Mouse (Mus musculus) liver, embryonic 12.5 days (tissue): ENCODE results near the gene Shisa9. TPM values are rescaled to one million over a fixed set of nuclear protein-coding genes. Genes with fewer than 3 reads are reported as not detected.
A peak's percentile ranks its signal among the peaks of the same experiment; 100 is the strongest.

Experiments used
- ATAC-seq: fragments of 200-750 bp; cut with Nextera tagmentation; 2 replicates; pipeline ENCODE4 v1.8.0; 2017; ENCODE audit warnings: moderate number of reproducible peaks, mild to moderate bottlenecking, moderate library complexity
- H3K27ac ChIP-seq: fragments of 300-500 bp; sonication (generic); 2 replicates; pipeline ENCODE4 v1.5.1; 2016; ENCODE audit warnings: mild to moderate bottlenecking
- H3K27me3 ChIP-seq: fragments of 300-500 bp; sonication (generic); replicated peaks from 2 replicates; pipeline ENCODE4 v1.6.1; 2016; ENCODE audit warnings: mild to moderate bottlenecking, moderate library complexity
- H3K36me3 ChIP-seq: fragments of 300-500 bp; sonication (generic); 2 replicates; pipeline ENCODE4 v1.6.1; 2016; ENCODE audit warnings: mild to moderate bottlenecking, moderate library complexity
- H3K4me1 ChIP-seq: fragments of 300-500 bp; sonication (generic); 2 replicates; pipeline ENCODE4 v1.6.1; 2016
- H3K4me2 ChIP-seq: fragments of 300-500 bp; sonication (generic); 2 replicates; pipeline ENCODE4 v1.6.1; 2016; ENCODE audit warnings: mild to moderate bottlenecking, moderate library complexity
- H3K4me3 ChIP-seq: fragments of 300-500 bp; sonication (generic); 2 replicates; pipeline ENCODE4 v1.5.1; 2016; ENCODE audit warnings: mild to moderate bottlenecking, moderate library complexity
- H3K9ac ChIP-seq: fragments of 300-500 bp; sonication (generic); 2 replicates; pipeline ENCODE4 v1.6.1; 2016; ENCODE audit warnings: mild to moderate bottlenecking, moderate library complexity
- H3K9me3 ChIP-seq: fragments of 300-500 bp; sonication (generic); replicated peaks from 2 replicates; pipeline ENCODE4 v1.6.1; 2016; ENCODE audit warnings: mild to moderate bottlenecking, moderate library complexity
- WGBS: fragments of 180-500 bp; shearing (Covaris S2); methylation state at CpG from one replicate; pipeline ENCODE4 v1.1.7; 2016; ENCODE audit not compliant: insufficient replicate concordance; 5-methylcytosine and 5-hydroxymethylcytosine counted together
- polyA plus RNA-seq: library from polyadenylated mRNA; unstranded; fragments of >200 nt; fragmentation: Nextera tagmentation; extraction: Ambion mirVana; gene quantifications from 2 replicates; pipeline ENCODE4 v1.2.1, GENCODE M21; 2016

Gene Shisa9
- polyA plus RNA-seq, 1 experiment from 2014 or later, result 0.60 TPM

DNA sequence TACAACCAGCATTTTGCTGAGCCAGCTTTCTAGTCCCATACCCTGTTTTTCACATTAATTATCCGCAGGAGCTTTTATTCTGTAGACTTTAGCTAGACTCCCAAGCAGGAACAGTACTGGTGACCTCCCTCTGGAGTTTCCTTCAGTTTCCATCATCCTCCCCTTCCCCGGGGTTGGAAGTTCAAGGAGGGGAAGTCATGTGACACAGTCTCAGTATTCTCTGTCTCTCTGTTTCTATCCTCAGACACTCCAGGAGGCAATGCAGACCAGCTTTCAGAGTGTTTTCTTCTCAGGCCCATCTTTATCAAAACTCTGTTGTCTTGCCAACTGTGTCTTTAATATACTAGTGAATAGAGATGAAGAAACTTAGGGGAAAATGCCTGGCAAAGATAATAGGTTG lies 250.4 kb downstream of the Shisa9 start:
- ATAC-seq, result no peak
- WGBS, result 40% methylated on average over 2 of the region's 2 CpGs
- H3K27ac ChIP-seq, result no peak overlapping the region
- no peaks in the 10 kb centered on the region for H3K36me3 ChIP-seq
- H3K4me3 ChIP-seq, result no peak overlapping the region
- no peaks in the 10 kb centered on the region for H3K27me3 ChIP-seq
- no peak overlapping the region for H3K4me2 ChIP-seq
- no peaks in the 10 kb centered on the region for H3K4me1 ChIP-seq
- no peak overlapping the region for H3K9ac ChIP-seq
- no peaks in the 10 kb centered on the region for H3K9me3 ChIP-seq

DNA sequence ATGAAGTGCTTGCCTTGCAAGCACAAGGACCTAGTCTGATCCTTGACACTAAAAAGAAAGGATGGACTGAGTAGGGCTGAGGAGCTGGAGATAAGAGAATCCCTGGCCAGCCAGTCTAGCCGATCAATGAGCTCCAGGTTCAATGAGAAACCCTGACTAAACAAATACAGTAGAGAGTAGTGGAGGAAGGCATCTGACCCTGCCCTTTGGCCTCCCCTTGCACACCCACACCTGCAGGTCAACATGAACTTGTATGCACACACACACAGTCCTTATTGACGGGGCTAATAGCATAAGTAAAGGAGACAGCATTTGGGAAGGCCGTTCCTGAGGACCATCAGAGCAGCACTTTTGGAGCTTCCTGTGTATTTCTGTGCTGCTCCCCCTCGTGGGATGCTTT lies 254.7 kb downstream of the Shisa9 start:
- no peak overlapping the region for H3K9ac ChIP-seq
- no peak overlapping the region for H3K4me3 ChIP-seq
- H3K4me2 ChIP-seq, result no peak overlapping the region
- no peaks in the 10 kb centered on the region for H3K9me3 ChIP-seq
- H3K27ac ChIP-seq, result no peak overlapping the region
- no peaks in the 10 kb centered on the region for H3K27me3 ChIP-seq
- WGBS, result 50% methylated on average over 4 of the region's 4 CpGs
- no peaks in the 10 kb centered on the region for H3K36me3 ChIP-seq
- ATAC-seq, result 0 out of 2 replicates have a peak, but pooled peaks have one; percentile 55
- no peaks in the 10 kb centered on the region for H3K4me1 ChIP-seq

DNA sequence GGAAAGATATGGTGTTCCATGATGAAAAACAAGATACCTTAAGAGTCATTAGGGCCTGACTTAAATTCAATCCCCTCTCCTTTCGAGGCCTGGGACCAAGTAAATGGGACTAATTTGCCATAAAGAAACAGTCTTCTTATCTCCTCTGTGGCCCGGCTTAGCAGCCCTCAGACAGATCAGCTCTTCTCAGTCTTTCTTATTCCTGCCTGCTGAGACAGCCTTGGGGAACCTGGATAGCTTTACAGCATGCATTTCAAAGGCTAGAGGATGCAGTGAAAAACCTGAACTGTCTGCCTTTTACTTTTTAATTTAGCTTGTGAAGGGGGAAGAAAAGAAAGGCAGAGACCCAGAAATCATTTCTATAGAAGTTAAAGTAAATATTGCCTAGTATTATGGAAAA lies 275.4 kb downstream of the Shisa9 start:
- no peak for ATAC-seq
- Histone ChIP-seq H3K27ac (no peak overlapping the region), H3K4me1 (no peaks in the 10 kb centered on the region), H3K27me3 (no peaks in the 10 kb centered on the region), H3K9me3 (no peaks in the 10 kb centered on the region), H3K36me3 (no peaks in the 10 kb centered on the region), H3K4me3 (no peak overlapping the region), H3K4me2 (no peak overlapping the region), H3K9ac (no peak overlapping the region)
- WGBS, result 29% methylated on average over 2 of the region's 2 CpGs

DNA sequence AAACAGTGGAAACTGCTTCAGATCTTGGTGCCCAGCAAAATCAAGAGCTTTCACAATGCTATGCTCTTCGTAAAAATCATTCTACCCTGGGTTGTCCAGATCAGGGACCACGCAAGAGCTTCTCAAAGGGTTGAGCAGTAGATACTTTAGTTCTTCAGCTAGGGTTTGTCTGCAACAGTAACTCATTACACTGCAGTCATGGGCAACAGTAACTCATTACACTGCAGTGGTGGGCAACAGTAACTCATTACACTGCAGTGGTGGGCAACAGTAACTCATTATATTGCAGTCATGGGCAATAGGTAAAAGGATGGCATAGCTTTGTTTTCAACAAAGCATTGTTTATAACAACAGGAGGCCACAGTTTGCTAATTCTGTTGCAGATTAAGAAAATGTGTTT lies 281.9 kb downstream of the Shisa9 start:
- WGBS, result 61% methylated on average over 2 of the region's 2 CpGs
- H3K9ac ChIP-seq, result no peak overlapping the region
- no peak overlapping the region for H3K27ac ChIP-seq
- H3K36me3 ChIP-seq, result no peaks in the 10 kb centered on the region
- H3K4me1 ChIP-seq, result no peaks in the 10 kb centered on the region
- no peak for ATAC-seq
- H3K27me3 ChIP-seq, result no peaks in the 10 kb centered on the region
- no peak overlapping the region for H3K4me3 ChIP-seq
- H3K4me2 ChIP-seq, result no peak overlapping the region
- H3K9me3 ChIP-seq, result no peaks in the 10 kb centered on the region

DNA sequence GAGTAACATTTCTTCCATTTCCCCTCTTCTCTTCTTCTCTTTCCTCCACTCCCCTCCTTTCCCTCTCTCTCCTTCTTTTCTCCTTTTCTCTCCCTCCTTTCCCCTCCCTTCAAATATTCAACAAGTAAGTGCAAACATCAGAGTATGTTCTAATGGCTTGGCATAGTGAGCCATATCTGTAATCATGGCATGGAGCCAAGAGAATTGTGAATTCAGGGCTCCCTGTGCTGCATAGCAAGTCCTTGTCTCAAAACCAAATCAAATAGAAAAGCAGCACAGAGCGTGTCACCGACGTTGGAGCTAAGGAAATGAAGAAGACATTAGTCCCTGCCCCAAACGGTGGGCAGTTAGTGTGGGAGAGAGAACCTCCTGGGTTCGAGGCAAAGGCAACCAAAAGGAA lies 316.6 kb downstream of the Shisa9 start:
- H3K36me3 ChIP-seq, result no peaks in the 10 kb centered on the region
- H3K27me3 ChIP-seq, result no peaks in the 10 kb centered on the region
- no peak for ATAC-seq
- H3K9me3 ChIP-seq, result no peaks in the 10 kb centered on the region
- H3K27ac ChIP-seq, result no peak overlapping the region
- no peaks in the 10 kb centered on the region; the same call in 1 of the 2 replicates for H3K4me1 ChIP-seq
- H3K4me2 ChIP-seq, result no peak overlapping the region
- H3K4me3 ChIP-seq, result no peak overlapping the region
- H3K9ac ChIP-seq, result no peak overlapping the region
- 69% methylated on average over 5 of the region's 5 CpGs for WGBS

DNA sequence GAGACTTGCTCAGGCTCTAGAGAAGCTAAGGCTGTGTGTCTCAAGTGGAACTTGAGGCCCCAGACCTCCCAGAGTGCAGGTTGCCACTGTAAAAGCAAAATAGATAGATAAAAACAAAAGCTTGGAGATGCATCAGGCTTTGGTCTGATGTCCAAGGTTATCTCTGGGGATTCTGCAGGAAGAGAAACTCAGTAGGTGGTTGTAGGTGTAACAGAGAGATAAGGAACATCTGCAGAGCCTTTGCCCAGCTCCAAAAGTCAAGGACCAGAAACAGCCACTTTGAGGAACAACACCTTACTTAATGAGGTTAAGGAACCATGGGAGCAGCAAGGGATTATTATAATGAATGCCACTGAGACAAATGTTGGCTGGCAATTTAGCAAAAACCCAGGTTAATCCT lies 319.5 kb downstream of the Shisa9 start:
- no peaks in the 10 kb centered on the region for H3K36me3 ChIP-seq
- no peak overlapping the region for H3K27ac ChIP-seq
- no peaks in the 10 kb centered on the region for H3K27me3 ChIP-seq
- no peak overlapping the region for H3K4me2 ChIP-seq
- no peak overlapping the region for H3K4me3 ChIP-seq
- no peaks in the 10 kb centered on the region for H3K9me3 ChIP-seq
- no peak overlapping the region for H3K9ac ChIP-seq
- H3K4me1 ChIP-seq, result peaks cover 18% of the 10 kb centered on the region
- ATAC-seq, result 0 out of 2 replicates have a peak, but pooled peaks have one; percentile 24

DNA sequence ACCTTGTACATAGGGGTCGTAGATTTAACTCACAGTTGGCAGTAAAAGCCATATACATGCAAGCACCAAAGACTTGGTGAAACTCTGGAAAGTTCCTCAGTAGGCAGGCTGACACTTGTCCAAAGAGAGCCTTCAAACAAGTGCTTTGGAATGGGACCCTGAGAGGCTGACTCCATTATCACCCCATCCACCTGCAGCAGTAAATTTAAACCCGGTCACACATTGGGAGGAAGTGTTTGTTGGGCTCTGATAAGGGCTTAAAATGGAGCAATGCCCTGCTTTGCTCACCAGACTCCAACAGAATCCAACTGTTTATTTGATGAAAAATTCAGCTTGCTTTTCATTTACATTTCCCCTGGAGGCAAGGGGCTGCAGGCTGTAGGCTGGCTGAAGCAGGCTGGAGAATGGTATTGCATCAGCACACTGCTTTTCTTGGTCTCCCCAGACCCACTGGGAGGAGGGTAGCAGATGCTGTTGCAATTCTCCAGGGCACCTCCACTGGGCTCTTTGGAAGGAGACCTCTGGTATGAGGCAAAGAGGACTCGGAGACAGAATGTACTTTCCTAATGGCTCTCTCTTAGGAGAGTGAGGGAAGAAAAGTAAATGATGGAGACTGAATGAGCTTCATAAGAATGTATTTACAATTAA lies 323.5 kb downstream of the Shisa9 start:
- ATAC-seq, result peak; percentile 72
- Histone ChIP-seq H3K27me3 (no peaks in the 10 kb centered on the region), H3K27ac (no peak overlapping the region), H3K9me3 (no peaks in the 10 kb centered on the region), H3K4me1 (peaks cover 18% of the 10 kb centered on the region), H3K4me2 (peak overlapping the region; percentile 11; the same call in 1 of the 2 replicates), H3K36me3 (no peaks in the 10 kb centered on the region), H3K4me3 (no peak overlapping the region), H3K9ac (no peak overlapping the region)
- 35% methylated on average over 3 of the region's 3 CpGs for WGBS

DNA sequence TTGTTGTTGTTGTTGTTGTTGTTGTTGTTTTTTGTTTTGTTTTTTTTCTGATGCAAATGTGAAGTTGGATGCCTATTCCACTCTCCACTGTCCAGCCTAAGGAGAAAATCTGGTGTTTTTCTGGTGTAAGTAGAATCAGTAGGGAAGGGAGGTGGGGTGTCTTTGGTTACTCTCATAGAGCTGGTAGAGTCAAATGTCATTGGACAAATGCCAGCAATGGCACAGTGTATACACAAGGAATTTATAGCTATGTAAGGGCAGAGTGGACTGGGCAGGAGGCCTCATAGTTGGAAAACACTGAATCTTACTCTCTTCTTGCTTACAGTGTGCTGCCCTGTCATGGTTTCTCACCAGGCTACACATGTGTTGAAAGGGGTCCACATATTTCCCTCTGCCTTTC lies 325.9 kb downstream of the Shisa9 start:
- H3K4me1 ChIP-seq, result peaks cover 18% of the 10 kb centered on the region
- ATAC-seq, result no peak
- no peak overlapping the region for H3K4me2 ChIP-seq
- H3K4me3 ChIP-seq, result no peak overlapping the region
- H3K36me3 ChIP-seq, result no peaks in the 10 kb centered on the region
- no peak overlapping the region for H3K9ac ChIP-seq
- H3K9me3 ChIP-seq, result no peaks in the 10 kb centered on the region
- no peaks in the 10 kb centered on the region for H3K27me3 ChIP-seq
- H3K27ac ChIP-seq, result no peak overlapping the region

DNA sequence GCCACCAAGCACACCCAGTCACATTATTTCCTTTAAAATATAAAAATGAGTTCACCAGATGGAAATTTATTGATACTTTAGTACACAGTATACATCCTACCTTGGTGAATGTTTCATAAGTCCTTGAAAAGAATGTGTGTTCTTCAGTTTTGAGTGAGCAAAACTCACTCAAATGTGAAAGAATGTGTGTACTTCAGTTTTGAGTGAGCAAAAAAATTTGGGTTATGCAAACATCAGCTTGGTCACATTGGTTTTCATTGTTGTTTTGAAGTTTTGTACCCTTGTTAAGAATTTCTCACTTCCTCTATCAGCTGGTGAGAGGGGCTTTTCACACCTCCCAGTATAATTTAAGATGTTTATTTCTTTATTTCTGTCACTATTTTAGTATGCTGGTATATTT lies 331.7 kb downstream of the Shisa9 start:
- Histone ChIP-seq H3K4me1 (no peaks in the 10 kb centered on the region), H3K9me3 (no peaks in the 10 kb centered on the region), H3K4me3 (no peak overlapping the region), H3K9ac (no peak overlapping the region), H3K27me3 (no peaks in the 10 kb centered on the region), H3K36me3 (no peaks in the 10 kb centered on the region), H3K27ac (no peak overlapping the region), H3K4me2 (no peak overlapping the region)
- ATAC-seq, result no peak

Other genes starting within 250 kb of the Shisa9 start
- 12.4 and 14.3 TPM in 2 replicates for gene Cpped1, start 74.7 kb upstream of the Shisa9 start, polyA plus RNA-seq